Mouse (Mus musculus) liver, adult 2 months (tissue): ENCODE data around the gene Rhbdd1. TPM values are rescaled to one million over a fixed set of nuclear protein-coding genes. Genes with fewer than 3 reads are reported as not detected.

Experiments used
- DNase-seq: peaks from one replicate; pipeline ENCODE4 v3.0.0-alpha.2; 2011; ENCODE audit warnings: low read depth, low spot score; ENCODE audit errors: extremely low read depth
- H3K27ac ChIP-seq: fragments of 200-500 bp; replicated peaks from 2 replicates; pipeline ENCODE4 v1.5.1; 2012; ENCODE audit warnings: low read depth, mild to moderate bottlenecking, control low read depth, inconsistent platforms, low read length; ENCODE audit not compliant: insufficient read depth
- H3K27me3 ChIP-seq: fragments of 200-500 bp; 2 replicates; pipeline ENCODE4 v1.6.1; 2012; ENCODE audit warnings: mild to moderate bottlenecking, moderate library complexity, low read length, inconsistent platforms; ENCODE audit not compliant: control insufficient read depth, insufficient read depth
- H3K36me3 ChIP-seq: fragments of 200-500 bp; 2 replicates; pipeline ENCODE4 v1.6.1; 2012; ENCODE audit warnings: low read length, inconsistent platforms; ENCODE audit not compliant: control insufficient read depth, insufficient read depth
- H3K4me1 ChIP-seq: fragments of 200-500 bp; 2 replicates; pipeline ENCODE4 v1.6.1; 2011; ENCODE audit warnings: low read length; ENCODE audit not compliant: control insufficient read depth, insufficient read depth
- H3K4me3 ChIP-seq: fragments of 200-500 bp; 2 replicates; pipeline ENCODE4 v1.5.1; 2011; ENCODE audit warnings: low read depth, mild to moderate bottlenecking, control low read depth, low read length, moderate library complexity; ENCODE audit not compliant: insufficient read depth
- H3K79me2 ChIP-seq: fragments of 200-500 bp; 2 replicates; pipeline ENCODE4 v1.6.1; 2012; ENCODE audit warnings: inconsistent platforms, mild to moderate bottlenecking, low read length, moderate library complexity; ENCODE audit not compliant: control insufficient read depth, insufficient read depth
- H3K9ac ChIP-seq: fragments of 200-500 bp; 2 replicates; pipeline ENCODE4 v1.6.1; 2012; ENCODE audit warnings: low read depth, mild to moderate bottlenecking, control low read depth, inconsistent platforms, low read length
- CTCF ChIP-seq: fragments of 200-500 bp; IDR thresholded peaks from 2 replicates; pipeline ENCODE4 v1.5.1; 2011; ENCODE audit warnings: low read depth, low read length, control low read depth
- POLR2A ChIP-seq: fragments of 200-500 bp; IDR thresholded peaks from 2 replicates; pipeline ENCODE4 v1.6.1; 2011; ENCODE audit warnings: low read length, control low read depth; ENCODE audit not compliant: insufficient read depth; ENCODE audit errors: extremely low read depth
- whole genome bisulfite sequencing: fragments of 180-500 bp; shearing (Covaris S2); methylation state at CpG from one replicate; pipeline ENCODE4 v1.1.7; 2018; 5-methylcytosine and 5-hydroxymethylcytosine counted together
- polyA plus RNA-seq: library from polyadenylated mRNA; depleted of rRNA; stranded (reverse); fragments of >200 nt; gene quantifications from 2 replicates; pipeline ENCODE4 v1.2.3, GENCODE M21; 2012
- total RNA-seq: library from RNA; depleted of rRNA; stranded (reverse); fragments of >200 nt; gene quantifications from 2 replicates; pipeline ENCODE4 v1.2.3, GENCODE M21; 2014

Rhbdd1 gene
- total and polyA plus RNA-seq, 2 experiments, result 10.9 to 11.4 TPM

DNA sequence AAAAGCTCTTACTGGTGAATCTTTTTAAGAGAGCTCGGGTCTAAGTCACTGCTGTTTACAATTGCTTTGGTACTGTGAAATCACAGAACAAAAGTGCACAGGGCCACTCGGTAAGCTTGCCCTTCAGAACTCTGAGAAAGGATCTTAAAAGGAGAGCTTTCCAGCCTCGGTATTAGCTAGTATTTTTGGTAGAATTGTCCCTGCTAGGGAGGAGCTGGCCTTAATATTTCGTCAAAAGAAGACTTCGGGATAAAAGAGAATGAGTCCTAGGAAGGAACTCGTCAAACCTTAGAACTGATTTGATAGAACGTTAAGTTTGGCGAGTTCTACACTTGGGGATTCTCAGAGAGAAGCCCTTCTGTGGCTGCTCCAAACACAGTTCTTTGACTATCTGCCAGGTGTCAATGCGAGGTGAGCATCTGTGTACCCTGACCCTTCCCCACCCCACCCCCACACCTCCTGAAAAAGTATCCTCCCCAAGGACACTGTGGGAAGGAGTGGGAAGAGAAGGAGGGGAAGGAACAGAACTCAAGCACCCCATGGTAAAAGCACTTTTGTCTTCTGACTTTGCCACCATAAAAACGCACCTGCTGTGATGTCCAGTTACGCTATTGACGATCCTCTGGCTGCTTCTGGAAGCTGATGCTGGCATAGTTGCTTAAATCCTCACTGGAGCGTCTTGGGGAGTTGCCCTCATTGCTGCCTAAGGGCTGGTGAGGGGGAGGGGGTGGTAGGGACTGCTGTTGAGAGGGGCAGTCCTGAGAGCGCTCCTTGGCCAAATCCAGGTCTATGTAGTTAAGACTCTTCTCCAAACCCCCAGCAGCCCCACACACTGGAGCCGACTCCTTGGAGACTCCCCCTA is 29.8 kb upstream of the Rhbdd1 start:
- no peaks in the 10 kb centered on the region for H3K36me3 ChIP-seq
- H3K9ac ChIP-seq, result peak overlapping the region; percentile 58
- peaks cover 43% of the 10 kb centered on the region for H3K4me1 ChIP-seq
- no peaks in the 10 kb centered on the region for H3K27me3 ChIP-seq
- peak; percentile 79 for DNase-seq
- H3K79me2 ChIP-seq, result peaks cover 42% of the 10 kb centered on the region
- H3K4me3 ChIP-seq, result peak overlapping the region; percentile 56
- TF ChIP-seq CTCF, result no peak
- no peak for TF ChIP-seq POLR2A
- WGBS, result 13% methylated on average over 15 of the region's 15 CpGs
- peak overlapping the region; percentile 87 for H3K27ac ChIP-seq

DNA sequence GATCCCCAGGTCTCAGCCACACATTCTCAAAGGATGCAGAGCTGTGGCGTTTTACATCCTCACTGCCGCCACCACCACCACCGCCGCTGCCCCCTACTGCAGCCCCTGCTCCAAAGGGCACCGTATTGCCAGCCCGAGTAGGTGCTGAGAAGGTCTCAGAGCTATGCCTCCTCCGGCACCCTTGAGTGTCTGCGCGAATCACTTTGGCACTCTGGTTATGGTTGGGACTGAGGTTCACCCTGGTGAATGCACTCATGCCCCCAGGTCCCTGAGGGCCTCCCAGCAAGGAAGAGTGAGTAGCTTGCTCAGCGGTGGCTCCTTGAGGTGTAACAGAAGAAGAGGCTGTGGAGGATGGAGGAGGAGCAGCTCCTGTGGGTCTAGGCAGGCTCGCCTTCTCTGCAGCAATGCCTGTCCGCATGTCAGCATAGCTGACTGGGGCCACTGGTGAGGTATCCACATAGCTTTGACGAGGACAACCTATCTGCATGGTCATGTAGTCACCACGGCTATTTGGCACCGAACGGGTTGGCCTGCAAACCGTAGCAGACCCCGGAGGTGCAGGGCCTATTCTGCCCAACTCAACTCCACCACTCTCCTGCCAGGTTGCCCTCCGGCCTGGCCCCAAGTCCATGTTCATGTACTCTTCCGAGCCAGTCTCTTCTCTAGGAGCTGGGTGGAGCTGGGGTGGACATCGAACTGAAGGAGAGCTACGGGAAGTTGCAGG is 29.0 kb upstream of the Rhbdd1 start:
- no peak for TF ChIP-seq POLR2A
- TF ChIP-seq CTCF, result no peak
- H3K9ac ChIP-seq, result peak overlapping the region; percentile 58
- H3K27ac ChIP-seq, result peak overlapping the region; percentile 87
- peaks cover 37% of the 10 kb centered on the region for H3K79me2 ChIP-seq
- no peaks in the 10 kb centered on the region for H3K36me3 ChIP-seq
- WGBS, result 37% methylated on average over 22 of the region's 22 CpGs
- peak overlapping the region; percentile 56 for H3K4me3 ChIP-seq
- H3K27me3 ChIP-seq, result no peaks in the 10 kb centered on the region
- H3K4me1 ChIP-seq, result peaks cover 41% of the 10 kb centered on the region
- peak; percentile 56 for DNase-seq

DNA sequence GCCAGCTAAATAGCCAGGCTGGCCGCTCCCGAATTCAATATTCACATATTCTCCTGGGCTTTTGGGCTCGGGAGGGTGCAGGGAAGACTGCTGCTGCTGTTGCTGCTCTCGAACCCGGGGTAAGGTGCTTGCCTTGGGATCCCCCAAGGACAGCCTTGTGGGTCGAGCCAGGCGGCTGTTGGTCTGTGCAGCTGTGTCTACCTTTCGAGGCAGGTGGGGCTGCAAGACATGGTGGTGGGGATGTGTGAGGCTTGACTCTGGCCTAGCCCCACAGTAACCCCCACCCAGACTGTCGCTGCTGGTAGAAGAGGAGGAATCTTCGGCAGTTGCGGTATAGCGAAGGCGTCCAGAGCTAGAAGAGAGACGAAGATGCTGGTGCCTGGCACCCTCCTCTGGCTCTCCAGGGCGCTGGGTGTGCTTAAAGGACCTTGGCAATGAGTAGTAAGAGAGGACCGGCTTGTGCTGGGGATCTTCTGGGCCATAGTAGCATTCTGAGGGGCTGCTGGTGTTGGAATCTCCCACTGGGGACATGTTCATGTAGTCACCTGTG is 28.4 kb upstream of the Rhbdd1 start:
- Histone ChIP-seq H3K4me1 (peaks cover 39% of the 10 kb centered on the region), H3K9ac (peak overlapping the region; percentile 23; the same call in 1 of the 2 replicates), H3K27me3 (no peaks in the 10 kb centered on the region), H3K27ac (no peak overlapping the region), H3K4me3 (peak overlapping the region; percentile 29; the same call in 1 of the 2 replicates), H3K79me2 (peaks cover 36% of the 10 kb centered on the region), H3K36me3 (no peaks in the 10 kb centered on the region)
- DNase-seq, result no peak
- WGBS, result 75% methylated on average over 16 of the region's 16 CpGs
- no peak for TF ChIP-seq POLR2A
- TF ChIP-seq CTCF, result no peak

DNA sequence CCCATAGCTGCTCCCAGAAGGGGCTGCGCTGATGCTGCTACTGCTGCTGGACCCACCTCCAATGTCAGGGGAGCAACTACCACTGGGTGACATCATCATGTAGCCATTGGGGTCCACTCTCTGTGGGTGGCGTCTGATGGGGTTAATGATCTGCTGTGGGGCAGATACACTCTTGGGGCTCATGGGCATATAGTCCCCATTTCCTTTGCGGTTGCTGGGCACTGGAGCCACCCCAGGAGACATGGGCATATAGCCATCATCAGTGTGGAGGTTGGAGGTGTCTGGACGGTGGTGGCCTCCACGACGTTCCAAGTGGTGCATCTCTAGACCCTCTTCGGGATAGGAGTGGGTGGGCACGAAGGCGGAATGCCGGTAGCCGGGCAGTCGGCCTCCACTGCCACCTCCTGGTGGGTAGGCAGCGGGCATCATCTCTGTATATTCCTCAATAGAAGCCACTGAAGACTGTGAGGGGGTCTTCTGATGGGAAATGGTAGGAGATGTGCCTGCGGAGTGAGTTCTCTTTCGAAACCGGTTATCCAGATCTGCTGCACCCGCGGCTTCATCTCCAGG is 27.7 kb upstream of the Rhbdd1 start:
- H3K4me1 ChIP-seq, result peaks cover 38% of the 10 kb centered on the region
- no peak for TF ChIP-seq POLR2A
- TF ChIP-seq CTCF, result no peak
- 91% methylated on average over 18 of the region's 18 CpGs for WGBS
- no peaks in the 10 kb centered on the region for H3K27me3 ChIP-seq
- H3K79me2 ChIP-seq, result peaks cover 36% of the 10 kb centered on the region
- no peak overlapping the region for H3K9ac ChIP-seq
- DNase-seq, result no peak
- no peak overlapping the region for H3K27ac ChIP-seq
- no peak overlapping the region for H3K4me3 ChIP-seq
- H3K36me3 ChIP-seq, result no peaks in the 10 kb centered on the region

DNA sequence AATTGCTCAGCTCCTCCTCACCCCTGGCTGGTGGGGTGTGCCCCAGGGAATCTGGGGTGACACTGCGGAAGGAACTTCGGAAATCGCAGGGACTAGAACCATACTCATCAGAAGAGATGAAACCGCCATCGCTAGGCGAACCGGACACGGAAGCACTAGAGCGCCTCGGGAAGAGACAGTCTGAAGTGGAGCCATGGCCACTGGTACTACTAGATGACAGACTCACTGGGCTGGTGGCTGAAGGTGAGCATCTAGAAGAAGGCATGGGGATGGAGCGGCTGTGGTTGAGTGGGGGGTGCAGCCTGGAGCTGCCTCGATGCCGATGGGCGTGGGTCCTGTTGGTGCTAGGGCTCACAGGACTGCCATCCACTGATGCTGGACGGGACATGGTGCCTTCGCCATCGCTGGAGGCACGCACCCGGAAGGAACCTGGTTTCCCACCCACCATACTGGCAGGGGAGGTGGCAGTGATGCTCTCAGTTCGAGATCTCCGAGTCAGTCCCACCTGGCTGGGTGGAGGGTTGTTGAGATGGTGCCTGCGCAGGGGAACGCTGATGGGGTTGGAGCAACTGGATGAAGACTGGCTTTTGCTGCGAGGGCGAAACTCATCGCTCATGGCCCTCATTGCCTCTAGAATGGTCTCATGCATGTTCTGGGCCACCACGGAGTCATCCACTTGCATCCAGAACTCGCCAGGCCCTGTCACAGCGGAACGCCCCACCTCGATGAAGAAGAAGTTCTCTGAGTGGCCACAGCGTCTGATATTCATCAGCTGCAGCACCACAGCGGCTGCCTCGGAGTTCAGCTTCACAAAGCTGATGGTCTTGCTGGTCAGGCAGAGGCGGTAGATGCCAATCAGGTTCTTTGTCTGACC is 26.9 kb upstream of the Rhbdd1 start:
- Histone ChIP-seq H3K79me2 (peaks cover 36% of the 10 kb centered on the region), H3K27ac (no peak overlapping the region; the same call in 1 of the 2 replicates), H3K36me3 (no peaks in the 10 kb centered on the region), H3K4me3 (peak overlapping the region; percentile 73), H3K27me3 (no peaks in the 10 kb centered on the region), H3K4me1 (peaks cover 36% of the 10 kb centered on the region), H3K9ac (peak overlapping the region; percentile 79)
- no peak for DNase-seq
- no peak for TF ChIP-seq POLR2A
- no peak for TF ChIP-seq CTCF
- 66% methylated on average over 35 of the region's 35 CpGs for WGBS
